ENCODE assay signal across 8 mouse cellular contexts in genomic region chr11:69322693-69323471, GRCm38 (mm10). TPM values are rescaled to one million over a fixed set of nuclear protein-coding genes. Genes with fewer than 3 reads are reported as not detected.
DNase-seq lines count a peak whose midpoint lies in the region; ATAC-seq and TF ChIP-seq lines count a peak whose summit lies in the region.

No protein-coding gene starts in this region.

- peaks cover 16% of the 10 kb centered on the region for H3K27me3 ChIP-seq in megakaryocyte, embryonic 14.5 days (replicated peaks)
- peaks cover 7% of the 10 kb centered on the region; the same call in 1 of the 2 replicates for H3K27me3 ChIP-seq in hindbrain, embryonic 15.5 days
- no peaks in the 10 kb centered on the region for H3K27me3 ChIP-seq in myocyte (ENCODE audit: control insufficient read depth, insufficient read depth, insufficient read length)

- peak overlapping the region; percentile 78 for H3K9ac ChIP-seq in hindbrain, embryonic 15.5 days

- H3K4me1 ChIP-seq in megakaryocyte, embryonic 14.5 days = peaks cover 59% of the 10 kb centered on the region
- H3K4me1 ChIP-seq in hindbrain, embryonic 15.5 days (replicated peaks) = peaks cover 51% of the 10 kb centered on the region

- no peaks in the 10 kb centered on the region for H3K9me3 ChIP-seq in megakaryocyte, embryonic 14.5 days
- H3K9me3 ChIP-seq in hindbrain, embryonic 15.5 days = no peaks in the 10 kb centered on the region

- peaks cover 11% of the 10 kb centered on the region for H3K79me2 ChIP-seq in myocyte (ENCODE audit: control insufficient read depth, insufficient read depth)

- intact Hi-C loops in left cerebral cortex, postnatal 14 days (cut with DNase I) = loop anchor here (5.0 kb wide), 1 partner anchor 56 kb away; no protein-coding TSS in a partner anchor

- H3K4me2 ChIP-seq in hindbrain, embryonic 15.5 days = peak overlapping the region; percentile 84
- peak overlapping the region; percentile 75 for H3K4me2 ChIP-seq in myocyte (ENCODE audit: low read depth)

- no peak overlapping the region for H3ac ChIP-seq in myocyte (ENCODE audit: control insufficient read depth, insufficient read length)

- H3K27ac ChIP-seq in hindbrain, embryonic 15.5 days (replicated peaks) = peak overlapping the region; percentile 84

- no peak for TF ChIP-seq POLR2A in myocyte (IDR thresholded peaks at IDR 0.05; ENCODE audit: insufficient read length, low read depth)

- no peak for ATAC-seq in megakaryocyte, adult 5-6 weeks (ENCODE audit: poor library complexity, severe bottlenecking)
- no peak for ATAC-seq in hindbrain, embryonic 15.5 days (ENCODE audit: low FRiP score, low read depth)
- no peak for ATAC-seq in cerebellum, adult (ENCODE audit: insufficient number of reproducible peaks, low FRiP score, low TSS enrichment)
- no peak for ATAC-seq in megakaryocyte progenitor cell, adult 5-6 weeks (replicated peaks; ENCODE audit: poor library complexity)

- 24% methylated on average over 18 of the region's 18 CpGs for WGBS in hindbrain, embryonic 15.5 days

- peaks cover 24% of the 10 kb centered on the region for H3K36me3 ChIP-seq in megakaryocyte, embryonic 14.5 days (replicated peaks; ENCODE audit: low read length)
- H3K36me3 ChIP-seq in hindbrain, embryonic 15.5 days = peaks cover 11% of the 10 kb centered on the region
- H3K36me3 ChIP-seq in myocyte (ENCODE audit: control insufficient read depth, insufficient read depth) = peaks cover 6% of the 10 kb centered on the region

- DNase-seq in embryo, embryonic 11 days = peak; percentile 31
- DNase-seq in left cerebral cortex, postnatal 14 days (ENCODE audit: low spot score in 2 of 2) = no peak

- H3K4me3 ChIP-seq in megakaryocyte, embryonic 14.5 days (replicated peaks) = peak overlapping the region; percentile 94
- peak overlapping the region; percentile 56 for H3K4me3 ChIP-seq in hindbrain, embryonic 15.5 days
- peak overlapping the region; percentile 56 for H3K4me3 ChIP-seq in myocyte

TF ChIP-seq in myocyte, 11 proteins besides CTCF, POLR2A, EP300 and RAD21:
- TF ChIP-seq MYOD1 (IDR thresholded peaks at IDR 0.05; ENCODE audit: control insufficient read depth in 1 of 3, insufficient read length in 2 of 3, low read depth in 2 of 3) = no peak
- no peak for TF ChIP-seq USF1 (IDR thresholded peaks at IDR 0.05; ENCODE audit: low read depth)
- no peak for TF ChIP-seq REST (IDR thresholded peaks at IDR 0.05; ENCODE audit: insufficient read depth, insufficient read length)
- TF ChIP-seq SRF (IDR thresholded peaks at IDR 0.05; ENCODE audit: control insufficient read depth, insufficient read length, low read depth) = no peak
- TF ChIP-seq TCF3 (IDR thresholded peaks at IDR 0.05; ENCODE audit: insufficient read length, low read depth) = no peak
- no peak for TF ChIP-seq TCF12 (IDR thresholded peaks at IDR 0.05; ENCODE audit: insufficient read depth, poor library complexity, severe bottlenecking)
TF ChIP-seq in myocyte: peak in this region for 0.

RNA-seq across cellular contexts. Expression of gene Cntrob, which starts 0.7 kb away (rescaled TPM):
- polyA plus RNA-seq in megakaryocyte, embryonic 14.5 days (2012; ENCODE audit: insufficient read depth, low replicate concordance) = 1.7 and 9.3 TPM in 2 replicates
- 15.2 and 28.3 TPM in 2 replicates for total RNA-seq in megakaryocyte, adult 5-6 weeks (2015)
- 10.4 and 13.8 TPM in 2 replicates for total RNA-seq in megakaryocyte, adult 5-6 weeks (2017)
- polyA plus RNA-seq in hindbrain, embryonic 15.5 days (2015; fragmentation: Nextera tagmentation; extraction: Ambion mirVana) = 16.2 and 17.3 TPM in 2 replicates
- 10.3 TPM for polyA plus RNA-seq in myocyte (2012; fragmentation: generic; extraction: Trizol)
- 10 to 100 TPM; 13.4 to 16.1 TPM for total RNA-seq in left cerebral cortex, postnatal 14 days (2021)
- 30.5 and 49.5 TPM in 2 replicates for total RNA-seq in megakaryocyte progenitor cell, adult 5-6 weeks (2015)
- total RNA-seq in megakaryocyte progenitor cell, adult 5-6 weeks (2017) = 26.9 and 29.8 TPM in 2 replicates

RNA-seq across cellular contexts. Expression of gene Trappc1, which starts 0.9 kb away (rescaled TPM):
- 11.6 TPM in 1 of 2 replicates, not detected in the other for polyA plus RNA-seq in megakaryocyte, embryonic 14.5 days (2012; ENCODE audit: insufficient read depth, low replicate concordance)
- 219 and 269 TPM in 2 replicates for total RNA-seq in megakaryocyte, adult 5-6 weeks (2015)
- total RNA-seq in megakaryocyte, adult 5-6 weeks (2017) = 155 and 195 TPM in 2 replicates
- 183 and 187 TPM in 2 replicates for polyA plus RNA-seq in hindbrain, embryonic 15.5 days (2015; fragmentation: Nextera tagmentation; extraction: Ambion mirVana)
- polyA plus RNA-seq in myocyte (2012; fragmentation: generic; extraction: Trizol) = 116 TPM
- 10 to 100 TPM; 60.1 to 67.7 TPM for total RNA-seq in left cerebral cortex, postnatal 14 days (2021)
- total RNA-seq in megakaryocyte progenitor cell, adult 5-6 weeks (2015) = 117 and 136 TPM in 2 replicates
- total RNA-seq in megakaryocyte progenitor cell, adult 5-6 weeks (2017) = 87.2 and 103 TPM in 2 replicates

RNA-seq across cellular contexts. Expression of gene Kcnab3, which starts 3.2 kb away (rescaled TPM):
- polyA plus RNA-seq in megakaryocyte, embryonic 14.5 days (2012; ENCODE audit: insufficient read depth, low replicate concordance) = not detected in 2 replicates
- total RNA-seq in megakaryocyte, adult 5-6 weeks (2015) = 0.59 and 1.3 TPM in 2 replicates
- total RNA-seq in megakaryocyte, adult 5-6 weeks (2017) = 0.40 and 1.7 TPM in 2 replicates
- 4.7 and 5.9 TPM in 2 replicates for polyA plus RNA-seq in hindbrain, embryonic 15.5 days (2015; fragmentation: Nextera tagmentation; extraction: Ambion mirVana)
- polyA plus RNA-seq in myocyte (2012; fragmentation: generic; extraction: Trizol) = 2.0 TPM
- total RNA-seq in left cerebral cortex, postnatal 14 days (2021) = 10 to 100 TPM; 30.8 to 36.9 TPM
- total RNA-seq in megakaryocyte progenitor cell, adult 5-6 weeks (2015) = 0.07 and 0.34 TPM in 2 replicates
- 0.14 TPM in 1 of 2 replicates, not detected in the other for total RNA-seq in megakaryocyte progenitor cell, adult 5-6 weeks (2017)

RNA-seq across cellular contexts. Expression of gene Rnf227, which starts 17.4 kb away (rescaled TPM):
- not detected in 2 replicates for polyA plus RNA-seq in megakaryocyte, embryonic 14.5 days (2012; ENCODE audit: insufficient read depth, low replicate concordance)
- 3.7 and 8.1 TPM in 2 replicates for total RNA-seq in megakaryocyte, adult 5-6 weeks (2015)
- total RNA-seq in megakaryocyte, adult 5-6 weeks (2017) = 7.2 and 8.7 TPM in 2 replicates
- 221 and 228 TPM in 2 replicates for polyA plus RNA-seq in hindbrain, embryonic 15.5 days (2015; fragmentation: Nextera tagmentation; extraction: Ambion mirVana)
- polyA plus RNA-seq in myocyte (2012; fragmentation: generic; extraction: Trizol) = 2.5 TPM
- total RNA-seq in left cerebral cortex, postnatal 14 days (2021) = 100 to 1,000 TPM in 1 of 2 experiments, 10 to 100 TPM in 1; 95.7 to 101 TPM
- total RNA-seq in megakaryocyte progenitor cell, adult 5-6 weeks (2015) = 4.3 and 6.2 TPM in 2 replicates
- 5.1 and 7.1 TPM in 2 replicates for total RNA-seq in megakaryocyte progenitor cell, adult 5-6 weeks (2017)

RNA-seq across cellular contexts. Expression of gene Chd3, which starts 46.3 kb away (rescaled TPM):
- 14.5 and 29.7 TPM in 2 replicates for polyA plus RNA-seq in megakaryocyte, embryonic 14.5 days (2012; ENCODE audit: insufficient read depth, low replicate concordance)
- total RNA-seq in megakaryocyte, adult 5-6 weeks (2015) = 13.6 and 13.9 TPM in 2 replicates
- total RNA-seq in megakaryocyte, adult 5-6 weeks (2017) = 17.1 and 19.8 TPM in 2 replicates
- polyA plus RNA-seq in hindbrain, embryonic 15.5 days (2015; fragmentation: Nextera tagmentation; extraction: Ambion mirVana) = 83.5 and 83.7 TPM in 2 replicates
- polyA plus RNA-seq in myocyte (2012; fragmentation: generic; extraction: Trizol) = 148 TPM
- 100 to 1,000 TPM; 531 to 563 TPM for total RNA-seq in left cerebral cortex, postnatal 14 days (2021)
- 17.0 and 22.4 TPM in 2 replicates for total RNA-seq in megakaryocyte progenitor cell, adult 5-6 weeks (2015)
- total RNA-seq in megakaryocyte progenitor cell, adult 5-6 weeks (2017) = 19.9 and 38.2 TPM in 2 replicates

Comparison
In these comparisons a context has a peak if more than half of its experiments do, and no peak if none do; other contexts are left out.
1. RNA of gene Kcnab3, which starts 3.2 kb away (total RNA-seq): 30.8 to 36.9 TPM in left cerebral cortex, postnatal 14 days; 0.40 to 1.7 TPM in megakaryocyte, adult 5-6 weeks and 0.07 to 0.34 TPM in megakaryocyte progenitor cell, adult 5-6 weeks; every median in the first group is over 10 times any median in the second.
2. Peak in every context shown above with its lines, with median percentiles within 50 percentile points of each other: H3K4me3 ChIP-seq.